Mouse (Mus musculus): ENCODE results near the gene Pakap. TPM values are rescaled to one million over a fixed set of nuclear protein-coding genes. Genes with fewer than 3 reads are reported as not detected.

Pakap gene
- polyA plus RNA-seq (2012; rRNA removed; ENCODE audit: low replicate concordance): 2.8 and 6.4 TPM in 2 replicates

GRCm38 (mm10) chr4:57567666-57568206 lies at the start of gene Pakap:
TSS of gene Pakap (plus strand) at chr4:57568179.

GRCm38 (mm10) chr4:57717354-57717753 lies 149.4 kb downstream of the Pakap start, which contains the start of gene Akap2:
TSS of gene Akap2 (plus strand) at chr4:57717657.

DNA sequence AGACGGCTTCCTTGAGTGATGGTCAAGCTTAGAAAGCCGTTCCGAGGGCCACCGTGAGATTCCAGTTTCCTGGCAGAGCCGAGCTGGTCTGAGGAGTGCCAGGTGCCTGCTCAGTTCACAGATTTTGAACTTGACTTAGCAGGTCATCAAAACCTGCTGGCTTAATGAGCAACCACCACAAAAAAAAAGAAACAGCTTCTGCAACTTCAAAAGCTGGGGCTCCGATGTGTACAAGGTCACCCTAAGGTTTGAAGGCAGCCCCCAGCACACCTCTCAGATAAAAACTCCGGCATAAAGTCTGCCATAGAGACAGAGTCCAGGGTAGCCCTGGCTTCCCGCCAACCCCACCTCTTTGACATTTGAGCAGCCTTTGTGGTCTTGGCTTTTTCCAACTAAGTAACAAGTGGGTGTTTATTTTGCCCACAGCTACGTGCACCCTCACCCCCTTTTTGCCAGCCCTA lies 348.3 kb downstream of the Pakap start, which contains the start of gene D630039A03Rik:
Gene D630039A03Rik, minus strand, starts transcription at position 97 of the 461 bp plus-strand sequence.

Other genes with a start within 250 kb of the Pakap start
- 0.44 and 0.85 TPM in 2 replicates for gene Palm2, start 133.9 kb upstream of the Pakap start, polyA plus RNA-seq (2012; rRNA removed; ENCODE audit: low replicate concordance)
- gene Akap2, start 149.5 kb downstream of the Pakap start, polyA plus RNA-seq (2012; rRNA removed; ENCODE audit: low replicate concordance): 61.0 and 99.1 TPM in 2 replicates